Mouse (Mus musculus) layer of hippocampus, postnatal 14 days (tissue): Measurements from ENCODE around the gene Atp8a1. TPM values are rescaled to one million over a fixed set of nuclear protein-coding genes. Genes with fewer than 3 reads are reported as not detected.

Experiments used
- DNase-seq, 2 experiments: peaks; one replicate each; pipeline ENCODE4 v3.0.0; 2021 to 2022; ENCODE audit warnings: low spot score in 2 of 2, mixed read lengths in 1 of 2
- long read RNA-seq, 2 experiments: library from polyadenylated mRNA; stranded (forward); transcript quantifications; one replicate each; pipeline ENCODE4 v2.0.0; 2021
- total RNA-seq, 2 experiments: library from RNA; stranded (reverse); gene quantifications; 2 replicates each; pipeline ENCODE4 v1.2.3; 2021

The Atp8a1 gene
- total RNA-seq: 100 to 1,000 TPM; 141 to 150 TPM
- long read RNA-seq, experiment 1, full-length matches to known transcripts: 19 of 32 reads
- long read RNA-seq, experiment 1, partial matches to known transcripts: 3 of 32 reads
- long read RNA-seq, experiment 1, other reads (novel, unspliced or antisense): 10 of 32 reads
- long read RNA-seq, experiment 2, full-length matches to known transcripts: 21 of 37 reads
- long read RNA-seq, experiment 2, partial matches to known transcripts: 4 of 37 reads
- long read RNA-seq, experiment 2, other reads (novel, unspliced or antisense): 12 of 37 reads

GRCm38 (mm10) chr5:67847253-67848165 lies at the start of gene Atp8a1:
TSS of gene Atp8a1 (minus strand) at chr5:67847434.
- DNase-seq: peak; percentile 98

- DNase-seq: no peak
Observed at GRCm38 (mm10) chr5:67884422-67885210, 37.4 kb upstream of the Atp8a1 start.

GRCm38 (mm10) chr5:67883564-67884171 lies 36.4 kb upstream of the Atp8a1 start:
- DNase-seq: no peak

- no peak for DNase-seq
Observed at GRCm38 (mm10) chr5:67871414-67871813, 24.2 kb upstream of the Atp8a1 start.

- DNase-seq: no peak
Observed at GRCm38 (mm10) chr5:67866221-67866620, 19.0 kb upstream of the Atp8a1 start.

- no peak for DNase-seq
Observed at GRCm38 (mm10) chr5:67865670-67866069, 18.4 kb upstream of the Atp8a1 start.

GRCm38 (mm10) chr5:67864508-67865060 lies 17.4 kb upstream of the Atp8a1 start:
- DNase-seq: no peak

GRCm38 (mm10) chr5:67863950-67864391 lies 16.7 kb upstream of the Atp8a1 start:
- no peak for DNase-seq

GRCm38 (mm10) chr5:67854963-67855606 lies 7.9 kb upstream of the Atp8a1 start:
- DNase-seq: no peak

- no peak for DNase-seq
Observed at GRCm38 (mm10) chr5:67852860-67853259, 5.6 kb upstream of the Atp8a1 start.

GRCm38 (mm10) chr5:67849411-67849810 lies 2.2 kb upstream of the Atp8a1 start:
- DNase-seq: no peak

GRCm38 (mm10) chr5:67848511-67849014 lies 1.3 kb upstream of the Atp8a1 start:
- no peak for DNase-seq

GRCm38 (mm10) chr5:67846361-67847224 lies 641 bp downstream of the Atp8a1 start:
- peak; percentile 47 to 49 for DNase-seq

- DNase-seq: no peak
Observed at GRCm38 (mm10) chr5:67845190-67845691, 2.0 kb downstream of the Atp8a1 start.

GRCm38 (mm10) chr5:67844070-67844469 lies 3.2 kb downstream of the Atp8a1 start:
- DNase-seq: no peak

GRCm38 (mm10) chr5:67842306-67842705 lies 4.9 kb downstream of the Atp8a1 start:
- DNase-seq: no peak

- DNase-seq: no peak
Observed at GRCm38 (mm10) chr5:67833841-67834240, 13.4 kb downstream of the Atp8a1 start.

GRCm38 (mm10) chr5:67831293-67832147 lies 15.7 kb downstream of the Atp8a1 start:
- no peak for DNase-seq
